Mouse (Mus musculus): ENCODE results near the gene Tbc1d9b.

DNA sequence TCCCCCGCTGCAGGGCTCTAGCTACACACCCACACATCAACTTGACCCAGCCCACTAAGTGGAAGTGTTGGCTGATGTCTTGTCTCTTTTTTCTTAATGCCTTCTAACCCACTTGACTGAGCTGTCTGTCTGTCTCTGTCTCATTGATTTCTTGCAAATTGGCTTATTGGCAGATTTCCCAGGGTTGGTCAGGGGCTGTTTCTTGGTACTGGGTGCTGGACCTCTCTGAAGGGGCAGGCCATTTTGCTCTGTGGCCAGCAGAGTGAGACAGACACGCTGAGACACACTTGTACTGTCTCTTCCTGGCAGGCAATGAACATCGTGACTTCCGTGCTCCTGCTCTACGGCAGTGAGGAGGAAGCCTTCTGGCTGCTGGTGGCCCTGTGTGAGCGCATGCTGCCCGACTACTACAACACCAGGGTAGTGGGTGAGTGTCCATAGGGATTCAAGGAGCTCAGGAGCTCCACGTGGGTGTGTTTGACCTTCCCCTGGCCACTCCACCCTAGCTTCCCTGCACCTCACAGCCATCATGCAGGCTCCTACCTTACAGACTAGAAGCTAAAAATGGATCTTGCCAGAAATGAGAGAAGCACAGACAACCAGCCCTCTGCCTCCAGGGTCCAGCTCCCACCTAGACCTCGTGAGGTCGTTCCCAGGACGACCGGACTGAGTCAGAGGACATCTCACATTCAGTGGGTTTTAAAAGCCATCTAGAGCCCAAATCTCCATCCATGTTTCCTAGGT is 23.8 kb downstream of the Tbc1d9b start:
- no peak for TF ChIP-seq POLR2A (IDR thresholded peaks at IDR 0.05; ENCODE audit: control insufficient read depth, extremely low read depth, insufficient read depth, low read length, poor library complexity)
- no peak for TF ChIP-seq CTCF (IDR thresholded peaks at IDR 0.05; ENCODE audit: borderline replicate concordance, control insufficient read depth, extremely low read depth, insufficient read depth, low read length, poor library complexity)
